Mouse (Mus musculus): ENCODE results near the gene Elmsan1. TPM values are rescaled to one million over a fixed set of nuclear protein-coding genes. Genes with fewer than 3 reads are reported as not detected.

Gene Elmsan1
- polyA plus RNA-seq, 1 experiment from 2014 or later = 7.8 TPM

Other genes starting within 250 kb of the Elmsan1 start
- gene Heatr4, start 234.0 kb downstream of the Elmsan1 start, polyA plus RNA-seq (2016; fragmentation: Nextera tagmentation; extraction: Ambion mirVana) = not detected in 2 replicates
- gene Acot2, start 231.0 kb downstream of the Elmsan1 start, polyA plus RNA-seq (2016; fragmentation: Nextera tagmentation; extraction: Ambion mirVana) = 10.3 and 11.7 TPM in 2 replicates
- 41.0 and 45.4 TPM in 2 replicates for gene Acot1, start 209.4 kb downstream of the Elmsan1 start, polyA plus RNA-seq (2016; fragmentation: Nextera tagmentation; extraction: Ambion mirVana)
- gene Acot4, start 180.5 kb downstream of the Elmsan1 start, polyA plus RNA-seq (2016; fragmentation: Nextera tagmentation; extraction: Ambion mirVana) = 0.15 and 0.33 TPM in 2 replicates
- not detected in 2 replicates for gene Gm49366, start 179.9 kb downstream of the Elmsan1 start, polyA plus RNA-seq (2016; fragmentation: Nextera tagmentation; extraction: Ambion mirVana)
- gene Acot3, start 166.7 kb downstream of the Elmsan1 start, polyA plus RNA-seq (2016; fragmentation: Nextera tagmentation; extraction: Ambion mirVana) = 0.32 and 0.33 TPM in 2 replicates
- not detected in 2 replicates for gene Acot5, start 149.6 kb downstream of the Elmsan1 start, polyA plus RNA-seq (2016; fragmentation: Nextera tagmentation; extraction: Ambion mirVana)
- 0.97 and 1.0 TPM in 2 replicates for gene Acot6, start 118.2 kb downstream of the Elmsan1 start, polyA plus RNA-seq (2016; fragmentation: Nextera tagmentation; extraction: Ambion mirVana)
- 6.8 and 7.8 TPM in 2 replicates for gene Dnal1, start 104.5 kb downstream of the Elmsan1 start, polyA plus RNA-seq (2016; fragmentation: Nextera tagmentation; extraction: Ambion mirVana)
- gene Pnma1, start 70.4 kb downstream of the Elmsan1 start, polyA plus RNA-seq (2016; fragmentation: Nextera tagmentation; extraction: Ambion mirVana) = 2.8 and 3.4 TPM in 2 replicates
- 15.3 and 16.4 TPM in 2 replicates for gene Ptgr2, start 66.4 kb upstream of the Elmsan1 start, polyA plus RNA-seq (2016; fragmentation: Nextera tagmentation; extraction: Ambion mirVana)
- 114 and 117 TPM in 2 replicates for gene Zfp410, start 98.0 kb upstream of the Elmsan1 start, polyA plus RNA-seq (2016; fragmentation: Nextera tagmentation; extraction: Ambion mirVana)
- 39.5 and 40.5 TPM in 2 replicates for gene Coq6, start 142.8 kb upstream of the Elmsan1 start, polyA plus RNA-seq (2016; fragmentation: Nextera tagmentation; extraction: Ambion mirVana)
- gene Fam161b, start 143.0 kb upstream of the Elmsan1 start, polyA plus RNA-seq (2016; fragmentation: Nextera tagmentation; extraction: Ambion mirVana) = 11.6 and 12.0 TPM in 2 replicates
- 11.0 and 13.8 TPM in 2 replicates for gene Entpd5, start 190.1 kb upstream of the Elmsan1 start, polyA plus RNA-seq (2016; fragmentation: Nextera tagmentation; extraction: Ambion mirVana)
- 2.1 and 3.3 TPM in 2 replicates for gene Bbof1, start 190.2 kb upstream of the Elmsan1 start, polyA plus RNA-seq (2016; fragmentation: Nextera tagmentation; extraction: Ambion mirVana)
- 28.7 and 29.9 TPM in 2 replicates for gene Rnf113a2, start 198.3 kb upstream of the Elmsan1 start, polyA plus RNA-seq (2016; fragmentation: Nextera tagmentation; extraction: Ambion mirVana)
- 26.6 and 26.8 TPM in 2 replicates for gene Aldh6a1, start 232.1 kb upstream of the Elmsan1 start, polyA plus RNA-seq (2016; fragmentation: Nextera tagmentation; extraction: Ambion mirVana)
- 37.5 and 39.2 TPM in 2 replicates for gene Lin52, start 232.5 kb upstream of the Elmsan1 start, polyA plus RNA-seq (2016; fragmentation: Nextera tagmentation; extraction: Ambion mirVana)